Mouse (Mus musculus): ENCODE results near the gene Gm8909.
"Not testable (repeated sequence)": the region's sequence is repeated elsewhere in the genome, so short reads cannot be mapped to it uniquely, and the experiment has no call there.

The Gm8909 gene

DNA sequence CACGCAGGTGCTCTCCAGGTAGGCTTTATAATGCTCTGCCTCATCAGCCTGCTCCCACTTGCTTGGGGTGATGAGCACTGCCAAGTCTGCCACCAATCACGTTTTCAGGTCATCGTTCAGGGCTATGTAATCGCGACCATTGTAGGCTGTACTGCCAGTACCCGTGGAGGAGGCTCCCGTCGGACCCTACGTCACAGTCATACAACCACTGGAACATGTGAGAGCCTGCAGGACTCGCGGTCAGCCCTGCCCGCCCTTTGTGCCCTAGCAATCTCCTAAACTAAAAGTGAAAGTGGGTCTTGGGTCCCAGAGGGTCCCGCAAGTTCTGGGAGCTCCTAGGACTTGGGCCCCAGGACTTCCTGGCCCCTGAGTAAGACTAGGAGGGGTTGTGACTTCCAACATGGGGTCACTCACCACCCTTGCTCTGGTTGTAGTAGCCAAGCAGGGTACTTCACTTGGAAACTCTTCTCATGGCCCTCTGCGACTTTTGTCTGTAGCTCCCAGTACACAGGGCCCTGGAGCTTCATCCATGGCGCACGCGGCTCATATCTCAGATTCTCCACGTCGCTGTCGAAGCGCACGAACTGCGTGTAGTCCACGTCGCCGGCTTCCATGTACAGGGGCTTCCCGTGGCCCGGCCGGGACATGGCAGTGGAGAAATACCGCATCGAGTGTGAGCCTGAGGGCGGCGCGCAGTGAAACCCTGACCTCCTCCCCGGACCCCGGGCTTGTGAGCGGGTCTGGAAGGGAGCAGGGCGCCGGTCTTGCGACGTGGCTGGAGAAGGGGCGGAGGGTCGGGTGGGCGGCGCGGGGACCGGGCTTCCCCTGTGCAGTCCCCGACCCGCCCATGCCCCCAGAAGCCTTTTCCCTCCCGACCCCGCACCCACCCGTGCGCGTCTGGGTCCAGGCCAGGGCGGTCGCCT lies 6.9 kb downstream of the Gm8909 start:
- DNase-seq (ENCODE audit: low spot score in 2 of 2), result no peak

DNA sequence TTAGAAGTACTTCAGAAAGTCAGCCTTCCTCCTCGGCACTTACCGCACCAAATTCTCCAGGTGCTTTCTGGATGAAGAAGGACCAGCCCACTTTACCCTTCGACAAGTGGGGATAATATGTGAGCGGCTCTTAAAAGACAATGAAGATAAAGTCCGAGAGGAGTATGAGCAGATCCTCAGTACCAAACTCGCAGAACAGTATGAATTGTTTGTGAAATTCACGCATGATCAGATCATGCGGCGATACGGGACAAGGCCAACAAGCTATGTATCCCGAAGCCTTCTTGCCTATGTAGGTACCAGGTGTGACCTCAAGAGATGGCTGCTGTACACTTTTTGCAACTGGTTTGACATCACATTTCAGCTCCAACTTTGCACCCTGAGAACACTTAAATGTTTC lies 10.1 kb downstream of the Gm8909 start:
- DNase-seq (ENCODE audit: low spot score in 2 of 2), result not testable (repeated sequence)

DNA sequence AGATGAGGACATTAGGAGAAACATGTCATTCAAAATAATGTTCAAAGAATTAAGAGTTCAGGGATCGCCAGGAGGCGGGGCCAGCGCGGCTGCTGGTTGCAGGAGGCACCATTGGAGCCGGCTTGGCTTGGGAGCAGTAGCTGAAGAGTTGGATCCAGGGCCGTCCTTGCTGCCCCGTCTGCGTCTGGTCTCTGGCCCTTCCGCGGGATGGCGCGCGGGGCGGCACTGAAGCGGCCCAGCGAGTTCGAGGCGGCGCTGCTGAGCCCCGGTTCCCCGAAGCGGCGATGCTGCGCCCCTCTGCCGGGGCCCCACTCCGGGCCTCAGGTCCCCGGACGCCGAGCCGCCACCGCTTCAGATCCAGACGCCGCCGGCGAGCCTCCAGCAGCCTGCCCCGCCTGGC lies 10.6 kb downstream of the Gm8909 start:
- not testable (repeated sequence) for DNase-seq (ENCODE audit: low spot score in 2 of 2)

- DNase-seq (ENCODE audit: low spot score in 2 of 2), result no peak
These were observed 13.8 kb downstream of the Gm8909 start for GRCm38 (mm10) chr17:36154271-36155149.

DNA sequence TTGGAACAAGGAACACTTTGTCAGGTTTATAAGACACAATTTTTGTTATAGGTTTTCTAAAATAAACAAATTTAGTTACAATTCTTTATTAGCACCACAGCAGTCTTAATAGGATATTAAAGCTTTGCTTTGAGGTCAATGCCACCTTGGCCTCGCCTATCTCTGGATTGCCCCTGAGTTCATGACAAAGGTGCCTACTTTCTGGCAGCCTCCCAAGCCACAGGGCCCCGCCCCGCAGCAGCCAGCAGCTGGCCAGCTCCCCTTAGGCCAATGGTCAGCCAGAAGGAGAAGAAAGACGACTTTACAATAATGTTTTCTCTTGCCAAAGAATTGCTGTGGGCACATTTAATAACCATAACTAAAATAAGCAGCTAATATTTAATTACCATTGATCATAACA lies 17.1 kb downstream of the Gm8909 start:
- not testable (repeated sequence) for DNase-seq (ENCODE audit: low spot score in 2 of 2)

DNA sequence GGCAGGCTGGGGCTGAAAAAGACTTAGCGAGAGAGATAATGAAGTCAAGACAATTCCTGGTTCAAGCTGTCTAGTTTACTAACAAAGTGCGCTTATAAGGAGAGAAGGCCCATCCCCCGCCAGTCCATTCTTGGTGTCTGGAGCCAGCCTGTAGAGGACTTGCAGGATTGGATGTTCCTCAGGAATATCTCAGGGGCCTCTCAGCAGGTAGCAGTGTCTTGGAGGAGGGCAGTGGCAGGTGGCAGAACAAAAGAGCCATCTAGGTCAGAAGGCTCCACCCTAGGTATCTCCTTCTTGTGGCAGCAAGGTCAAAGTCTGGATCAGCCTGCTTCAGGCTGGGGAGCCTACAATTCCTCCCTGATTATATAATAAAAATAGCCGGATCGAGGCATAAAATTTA lies 19.9 kb downstream of the Gm8909 start:
- not testable (repeated sequence) for DNase-seq (ENCODE audit: low spot score in 2 of 2)

GRCm38 (mm10) chr17:36146937-36147336 lies 21.4 kb downstream of the Gm8909 start:
- not testable (repeated sequence) for DNase-seq (ENCODE audit: low spot score in 2 of 2)

DNA sequence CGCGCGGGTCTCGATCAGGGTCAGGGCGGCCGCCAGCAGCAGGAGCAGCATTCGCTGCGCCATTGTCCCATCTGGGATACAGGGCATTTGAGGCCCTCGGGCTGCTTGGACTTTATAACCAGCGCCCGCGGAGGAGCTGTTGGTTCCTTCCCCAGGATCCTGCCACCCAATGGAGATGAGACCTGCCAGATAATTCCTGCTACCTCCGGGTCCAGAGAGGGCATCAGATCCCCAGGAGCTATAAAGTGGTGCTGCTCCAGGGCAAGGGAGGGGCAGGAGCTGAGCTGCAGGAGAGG lies 22.5 kb downstream of the Gm8909 start:
- DNase-seq (ENCODE audit: low spot score in 2 of 2), result not testable (repeated sequence)

DNA sequence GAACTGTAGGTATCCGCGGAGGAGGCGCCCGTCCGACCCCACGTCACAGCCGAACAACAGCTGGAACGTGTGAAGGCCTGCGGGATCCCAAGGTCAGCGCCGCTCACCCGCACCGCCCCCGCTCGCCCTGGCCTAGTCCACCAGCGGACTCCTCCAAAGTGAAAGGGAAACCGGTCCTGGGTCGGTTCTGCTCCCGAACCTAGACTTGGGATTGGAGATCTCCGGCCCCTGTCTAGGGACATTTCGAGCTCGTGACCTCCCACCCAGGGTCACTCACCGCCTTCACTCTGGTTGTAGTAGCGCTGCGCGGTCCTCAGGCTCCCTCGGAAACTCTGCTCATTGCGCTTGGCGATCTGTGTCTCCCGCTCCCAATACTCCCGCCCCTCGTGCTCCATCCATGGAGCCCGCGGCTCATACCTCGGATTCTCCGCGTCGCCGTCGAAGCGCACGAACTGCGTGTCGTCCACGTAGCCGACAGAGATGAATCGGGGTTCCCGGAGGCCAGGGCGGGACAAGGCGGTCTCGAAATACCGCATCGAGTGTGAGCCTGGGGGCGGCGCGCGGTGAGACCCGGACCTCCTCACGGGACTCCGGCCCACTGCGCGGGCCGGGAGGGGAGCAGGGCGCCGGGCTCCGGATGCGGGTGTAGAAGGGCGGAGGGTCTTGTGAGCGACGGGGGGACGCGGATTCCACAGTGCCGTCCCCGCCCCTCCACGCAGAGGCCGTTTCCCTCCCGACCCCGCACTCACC lies 23.1 kb downstream of the Gm8909 start:
- peak; percentile 14 to 41 for DNase-seq (ENCODE audit: low spot score in 2 of 2)

DNA sequence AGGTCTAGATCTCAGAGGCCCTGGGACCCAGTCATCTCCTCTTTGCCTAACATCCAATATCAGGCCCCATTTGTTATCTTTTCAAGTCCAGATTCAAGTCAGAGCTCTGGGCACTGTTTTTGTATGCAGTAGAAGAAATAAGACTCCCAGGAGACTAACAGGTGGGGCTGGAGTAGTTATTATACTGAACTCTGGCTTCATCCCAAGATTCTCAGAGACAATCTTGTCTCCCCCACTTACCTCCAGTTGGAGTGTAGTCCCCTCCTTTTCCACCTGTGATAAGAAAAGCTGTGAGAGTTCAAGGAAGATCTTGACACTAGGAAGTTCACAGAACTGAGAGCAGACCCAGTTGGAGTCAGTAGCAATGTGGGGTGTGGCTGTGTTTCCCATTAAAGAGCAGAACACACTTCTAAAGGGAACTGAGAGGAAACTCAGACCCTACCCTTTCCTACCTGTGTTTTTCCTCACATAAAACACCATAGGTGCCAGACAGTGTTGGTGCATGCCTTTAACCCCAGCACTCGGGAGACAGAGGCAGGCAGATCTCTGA lies 32.0 kb downstream of the Gm8909 start:
- DNase-seq (ENCODE audit: low spot score in 2 of 2), result not testable (repeated sequence)

DNA sequence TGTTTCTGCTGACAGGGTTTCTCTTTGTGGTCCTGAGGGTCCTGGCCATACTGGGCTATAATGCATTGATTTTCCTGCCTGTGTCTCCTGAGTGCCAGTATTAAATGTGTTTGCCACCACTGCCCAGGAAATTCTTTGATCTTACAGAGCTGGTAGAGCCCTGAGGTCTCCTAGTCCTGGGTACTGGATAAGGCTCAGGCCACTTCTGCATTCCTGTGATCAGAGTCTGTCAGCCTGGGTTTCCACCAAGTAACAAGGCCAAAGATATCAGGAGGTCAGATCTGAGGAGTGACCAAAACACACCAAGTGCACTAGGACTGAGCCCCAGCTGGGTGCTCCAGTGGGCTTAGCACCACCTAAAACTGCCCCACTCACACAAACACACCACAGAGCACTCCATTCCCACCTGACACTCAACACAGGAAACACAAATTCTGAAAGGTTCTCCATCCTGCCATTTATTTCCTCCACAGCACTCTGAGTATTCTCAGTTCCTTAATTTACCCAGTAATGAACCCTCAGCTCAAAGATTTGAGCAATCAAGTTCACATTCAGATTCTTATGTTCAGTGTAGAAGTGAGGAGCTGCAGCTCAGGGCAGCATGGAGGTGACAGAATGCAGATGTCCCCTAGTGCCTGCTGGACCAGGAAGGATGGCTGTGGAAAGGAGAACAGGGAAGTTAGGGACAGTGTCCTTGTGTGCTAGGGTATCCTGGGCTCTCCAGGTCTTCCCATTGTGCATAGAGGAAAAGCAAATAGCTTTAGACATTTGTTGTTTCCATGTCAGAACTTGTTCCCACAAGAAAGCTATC lies 32.7 kb downstream of the Gm8909 start:
- DNase-seq (ENCODE audit: low spot score in 2 of 2), result not testable (repeated sequence)

- no peak for DNase-seq (ENCODE audit: low spot score in 2 of 2)
These were observed 36.6 kb downstream of the Gm8909 start for GRCm38 (mm10) chr17:36131516-36132265.

DNA sequence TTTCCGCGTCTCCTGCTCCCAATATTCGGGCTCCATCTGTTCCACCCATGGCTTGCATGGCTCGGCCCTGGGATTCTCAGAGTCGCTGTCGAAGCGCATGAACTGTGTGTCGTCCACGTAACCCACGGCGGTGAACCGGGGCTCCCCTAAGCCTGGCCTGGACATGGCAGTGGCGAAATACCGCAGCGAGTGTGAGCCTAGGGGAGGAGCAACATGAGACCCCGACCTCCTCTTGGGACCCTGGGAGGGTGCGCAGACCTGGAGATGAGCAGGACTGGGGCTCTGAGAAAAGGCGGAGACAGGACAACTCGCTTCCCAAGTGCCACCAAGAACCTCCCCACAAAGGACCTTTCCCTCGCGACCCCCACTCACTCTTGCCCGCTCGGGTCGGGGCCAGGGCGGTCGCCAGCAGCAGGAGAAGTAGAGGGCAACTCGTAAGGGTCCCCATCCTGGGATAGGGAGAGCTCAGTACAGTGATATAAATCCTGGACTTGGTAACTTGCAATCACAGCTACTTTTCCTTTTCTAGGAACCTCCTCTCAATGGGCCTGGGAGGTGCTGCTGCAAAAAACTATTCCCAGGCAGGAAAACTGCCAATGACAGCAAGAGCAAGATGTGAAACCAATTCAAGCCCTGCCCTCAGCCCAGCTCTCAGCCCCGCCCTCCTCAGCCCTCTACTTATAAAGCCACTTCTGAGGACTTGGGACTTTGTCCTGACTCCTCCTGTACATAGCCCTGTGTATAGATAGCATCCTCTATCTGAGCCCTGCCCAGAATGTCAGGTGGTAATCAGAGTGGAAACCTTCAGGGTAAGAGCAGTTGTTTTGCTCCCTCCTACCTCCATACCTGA lies 39.1 kb downstream of the Gm8909 start, which contains the start of gene Gm7030:
Gene Gm7030 (minus strand): TSS at position 458 of the 850 bp plus-strand sequence.
- peak in 1 of 2 experiments; percentile 31 for DNase-seq (ENCODE audit: low spot score in 2 of 2)

- DNase-seq (ENCODE audit: low spot score in 2 of 2), result not testable (repeated sequence)
These were observed 39.8 kb downstream of the Gm8909 start for GRCm38 (mm10) chr17:36128525-36128924.

DNA sequence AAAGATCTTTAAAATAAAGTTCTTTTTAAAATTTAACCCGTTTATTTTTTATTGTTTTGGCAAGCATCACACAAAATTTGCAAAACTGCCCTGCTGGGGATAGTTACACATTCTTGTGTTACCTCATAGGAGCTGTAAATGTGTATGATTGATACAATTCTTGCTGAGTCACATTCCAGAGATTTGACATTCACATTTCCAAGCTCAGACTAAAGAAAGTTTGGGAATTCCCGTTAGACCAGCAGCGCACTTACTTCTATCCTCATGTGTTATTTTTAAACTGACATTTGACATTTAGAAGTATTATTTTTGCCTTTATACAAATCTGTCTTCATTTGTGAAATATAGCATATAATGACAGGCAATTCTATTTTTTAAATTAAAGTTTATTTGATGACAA lies 44.2 kb downstream of the Gm8909 start:
- DNase-seq (ENCODE audit: low spot score in 2 of 2), result not testable (repeated sequence)

DNA sequence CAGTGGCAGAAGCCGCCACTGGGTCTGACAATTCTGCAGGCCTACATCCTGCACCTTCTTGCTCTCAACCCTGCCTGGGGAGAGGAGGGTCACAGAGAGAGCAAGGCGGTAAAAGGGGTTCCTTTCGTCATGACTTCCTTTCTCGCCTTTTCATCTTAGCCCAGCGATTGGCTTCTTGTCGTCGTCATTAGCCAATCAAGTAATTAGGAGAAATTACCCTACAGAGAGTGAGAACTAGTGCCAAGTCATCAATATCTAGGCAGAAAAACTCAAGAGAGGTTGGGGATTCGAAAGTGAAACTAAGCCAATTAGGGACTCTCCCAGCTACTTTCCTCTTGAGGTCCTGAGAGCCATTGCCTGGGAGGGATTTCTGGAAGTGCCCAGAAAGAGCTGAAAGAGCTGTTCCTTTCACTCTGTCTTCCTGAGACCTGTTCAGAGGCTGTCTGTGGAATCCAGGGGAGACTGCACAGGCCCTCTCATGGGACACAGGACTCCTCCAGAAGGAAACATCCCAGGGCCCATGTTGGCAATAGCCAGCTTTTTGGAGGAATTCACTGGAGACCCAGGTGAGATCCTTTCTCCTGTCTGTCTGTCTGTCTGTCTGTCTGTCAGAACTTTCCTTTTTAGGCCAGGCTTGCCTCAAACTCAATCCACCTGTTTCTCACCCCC lies 46.9 kb downstream of the Gm8909 start, which contains the start of gene Gm19684:
Gene Gm19684 (plus strand): TSS at position 327 of the 669 bp plus-strand sequence.
- DNase-seq (ENCODE audit: low spot score in 2 of 2), result peak; percentile 87 to 95

DNA sequence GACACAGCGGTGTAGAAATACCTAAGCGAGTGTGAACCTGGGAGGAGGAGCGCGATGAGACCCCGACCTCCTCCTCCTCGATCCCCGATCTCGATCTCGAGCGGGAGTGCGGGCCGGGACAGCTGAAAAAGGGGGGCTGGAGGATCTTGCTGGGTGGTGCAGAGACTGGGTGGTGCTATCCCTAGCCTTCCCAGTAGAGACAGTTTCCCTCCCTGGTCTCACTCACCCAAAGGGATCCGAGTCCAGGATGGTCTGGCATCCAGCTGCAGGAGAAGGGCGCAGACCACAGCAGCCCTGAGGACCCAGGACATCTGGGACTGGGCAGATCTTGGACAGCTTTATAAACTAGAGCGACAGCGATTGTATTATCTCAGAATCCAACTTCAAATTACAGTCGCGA lies 47.5 kb downstream of the Gm8909 start:
- not testable (repeated sequence) for DNase-seq (ENCODE audit: low spot score in 2 of 2)

- DNase-seq (ENCODE audit: low spot score in 2 of 2), result not testable (repeated sequence)
These were observed 51.8 kb downstream of the Gm8909 start for GRCm38 (mm10) chr17:36116545-36116944.

Measured in heart, adult 9 months (tissue).